Mouse (Mus musculus): ENCODE results near the gene Tmco4.

The Tmco4 gene

GRCm38 (mm10) chr4:139019413-139019812 is 46.7 kb downstream of the Tmco4 start:
- no peak for DNase-seq (ENCODE audit: low spot score)

DNA sequence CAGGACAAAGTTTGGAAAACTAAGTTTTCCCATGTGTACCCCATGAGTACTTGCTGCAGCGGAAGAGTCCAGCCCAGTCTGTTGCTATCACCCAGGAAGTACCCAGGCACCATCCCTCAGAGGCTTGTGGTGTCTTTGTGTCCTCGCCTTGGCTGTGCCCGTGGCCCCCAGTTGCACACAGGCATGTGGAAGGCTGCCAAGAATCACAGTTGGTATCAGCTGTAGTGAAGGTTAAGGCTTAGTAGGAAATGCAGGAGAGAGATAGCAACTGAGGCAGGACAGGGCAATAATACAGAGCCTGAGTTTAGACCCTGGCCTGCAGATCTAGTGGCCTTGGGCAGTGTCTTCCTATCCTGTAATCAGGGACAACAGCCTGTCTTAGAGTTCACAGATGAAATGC is 47.7 kb downstream of the Tmco4 start:
- DNase-seq (ENCODE audit: low spot score), result peak; percentile 73

DNA sequence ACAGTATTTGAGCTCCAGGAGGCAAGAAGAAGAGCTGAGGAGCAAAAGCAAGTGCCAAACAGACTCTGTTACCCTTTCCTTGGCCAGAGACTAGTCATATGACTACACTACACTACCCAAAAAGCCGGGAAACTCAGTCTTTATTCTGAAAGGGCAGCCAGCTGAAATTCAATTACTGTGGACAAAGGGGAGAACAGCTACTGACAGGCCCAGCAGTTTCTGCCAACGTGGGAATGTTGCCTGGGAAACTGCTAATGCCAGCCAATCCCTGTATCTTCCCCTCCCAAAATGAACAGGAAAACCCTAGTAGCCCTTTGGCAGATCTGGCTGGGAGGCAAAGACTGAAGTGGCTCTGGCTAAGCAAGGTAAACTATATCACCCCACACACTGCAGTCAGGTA is 51.7 kb downstream of the Tmco4 start:
- no peak for DNase-seq (ENCODE audit: low spot score)

- DNase-seq (ENCODE audit: low spot score), result no peak
Observed at GRCm38 (mm10) chr4:139030675-139031074, 58.0 kb downstream of the Tmco4 start.

DNA sequence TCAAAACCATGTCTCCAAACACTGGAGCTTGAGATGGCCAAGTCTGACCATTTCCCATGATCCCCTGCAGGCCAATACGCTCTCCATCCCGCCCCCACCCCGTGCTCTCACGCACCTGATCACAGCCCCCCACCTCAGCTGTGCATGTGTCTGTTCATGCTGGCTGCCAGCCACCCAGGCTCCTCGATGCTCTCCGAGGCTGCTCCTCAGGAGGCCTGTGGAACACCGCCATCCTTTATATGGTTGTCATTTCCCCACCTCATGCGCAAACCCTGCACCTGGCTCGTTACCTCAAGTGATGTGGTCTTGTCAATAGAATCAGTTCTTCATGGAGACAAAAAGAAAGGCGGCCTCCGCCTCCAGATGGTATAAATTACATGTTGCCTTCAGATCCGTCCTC is 59.8 kb downstream of the Tmco4 start:
- DNase-seq (ENCODE audit: low spot score), result no peak

DNA sequence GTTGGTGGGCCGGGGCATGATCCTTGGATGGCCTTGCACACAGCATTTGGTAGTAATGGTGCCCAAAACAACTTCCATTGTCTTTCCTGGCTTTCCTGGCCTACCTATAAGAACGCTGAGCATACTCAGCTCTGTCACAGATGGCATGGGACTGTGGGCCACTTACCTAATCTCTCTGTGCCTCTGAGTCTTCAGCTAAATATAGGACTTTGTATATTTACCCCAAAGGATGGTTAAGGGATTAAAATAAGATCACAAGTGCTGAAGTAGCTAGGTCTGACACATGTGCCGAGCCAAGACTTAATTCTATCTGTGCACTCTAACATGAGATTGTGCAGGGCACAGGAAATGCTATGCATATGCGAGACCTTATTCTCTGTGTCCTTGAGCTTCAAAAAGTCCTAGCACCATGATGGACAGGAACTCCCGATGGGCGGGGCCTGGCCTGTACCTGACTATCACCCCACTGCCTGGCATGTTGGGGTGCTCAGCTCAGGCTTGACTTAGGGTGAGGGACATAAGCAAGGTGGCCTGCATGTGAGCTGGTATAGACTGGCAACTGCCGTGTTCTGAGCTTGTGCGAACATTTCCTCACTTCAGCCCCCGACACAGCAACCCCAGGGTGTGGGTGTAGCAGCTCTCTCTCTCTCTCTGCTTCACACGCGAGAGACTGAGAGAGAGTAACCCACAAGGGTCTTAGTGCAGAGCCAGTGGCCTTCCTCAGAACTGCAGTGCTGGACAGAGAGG is 60.7 kb downstream of the Tmco4 start:
- no peak for DNase-seq (ENCODE audit: low spot score)

DNA sequence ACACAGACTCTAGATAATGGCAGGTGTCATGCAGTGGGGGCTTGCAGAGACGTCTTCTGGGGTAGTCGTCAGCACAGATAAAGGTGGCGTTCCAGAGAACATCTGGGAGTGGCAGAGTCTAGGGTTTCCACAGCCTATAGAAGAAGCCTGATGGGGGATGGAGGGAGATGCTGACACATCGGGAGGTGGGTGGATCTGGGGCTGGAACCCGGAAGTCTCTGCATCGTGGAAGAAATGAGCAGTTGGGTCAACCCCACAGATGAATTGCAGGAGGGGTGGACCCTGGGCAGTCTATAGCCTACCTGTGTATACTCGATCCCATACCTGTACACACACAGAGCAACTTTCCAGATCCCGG is 61.3 kb downstream of the Tmco4 start:
- no peak for DNase-seq (ENCODE audit: low spot score)

DNA sequence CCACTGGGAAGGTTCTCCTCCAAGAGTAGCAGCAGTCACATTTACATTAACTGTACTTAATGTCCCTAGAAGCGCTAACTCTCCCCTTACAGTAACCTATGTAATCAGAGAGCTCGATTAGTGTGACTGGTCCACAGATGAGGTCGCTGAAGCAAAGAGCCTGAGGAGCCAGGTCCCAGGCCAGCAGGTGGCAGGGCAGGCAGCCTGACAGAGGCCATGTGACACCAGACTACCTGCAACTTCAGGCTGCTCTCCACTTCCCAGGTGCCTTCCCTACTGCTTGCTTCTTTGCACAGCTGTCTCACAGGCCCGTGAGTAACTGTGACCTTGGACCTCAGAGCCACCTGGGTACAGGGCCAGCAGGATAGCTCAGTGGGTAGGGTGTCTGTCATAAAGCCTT is 61.9 kb downstream of the Tmco4 start:
- no peak for DNase-seq (ENCODE audit: low spot score)

DNA sequence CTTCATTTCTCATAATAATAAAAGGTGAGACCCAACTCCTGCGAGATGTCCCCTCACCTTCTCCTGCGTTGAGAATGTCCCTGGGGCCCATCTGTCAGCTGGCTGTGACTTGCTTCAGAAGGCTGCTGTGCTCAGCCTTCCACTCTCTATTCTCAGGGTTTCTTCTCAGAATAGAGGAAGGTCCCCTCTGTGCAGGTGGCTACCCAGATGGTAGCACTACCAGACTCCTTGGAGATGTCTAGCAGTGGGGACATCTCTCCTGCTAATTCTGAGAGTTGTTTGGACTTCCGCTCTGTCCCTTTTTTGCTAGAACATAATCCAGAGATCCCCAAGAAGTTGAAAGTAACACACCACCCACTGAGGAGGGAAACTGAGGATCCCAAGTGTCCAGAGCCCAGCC is 62.3 kb downstream of the Tmco4 start:
- DNase-seq (ENCODE audit: low spot score), result no peak

DNA sequence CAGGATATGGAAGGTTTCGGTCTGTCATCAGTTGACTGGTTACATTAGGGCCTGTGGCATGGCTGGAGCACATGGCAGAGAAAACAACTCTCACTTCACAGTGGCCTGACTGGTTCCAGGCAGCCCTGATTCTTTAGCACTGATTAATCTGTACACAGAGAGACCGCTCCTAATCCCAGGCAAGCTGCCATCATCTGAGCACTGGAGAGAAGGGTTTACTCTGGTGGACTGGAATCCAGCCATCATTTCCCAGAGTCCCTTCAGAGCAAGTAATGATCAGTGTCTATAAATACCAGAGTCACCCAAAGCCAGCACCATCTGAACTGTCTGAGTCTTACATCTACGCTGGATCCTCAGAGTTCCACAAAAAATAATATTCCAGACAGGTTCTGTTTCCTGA is 63.1 kb downstream of the Tmco4 start:
- DNase-seq (ENCODE audit: low spot score), result no peak

DNA sequence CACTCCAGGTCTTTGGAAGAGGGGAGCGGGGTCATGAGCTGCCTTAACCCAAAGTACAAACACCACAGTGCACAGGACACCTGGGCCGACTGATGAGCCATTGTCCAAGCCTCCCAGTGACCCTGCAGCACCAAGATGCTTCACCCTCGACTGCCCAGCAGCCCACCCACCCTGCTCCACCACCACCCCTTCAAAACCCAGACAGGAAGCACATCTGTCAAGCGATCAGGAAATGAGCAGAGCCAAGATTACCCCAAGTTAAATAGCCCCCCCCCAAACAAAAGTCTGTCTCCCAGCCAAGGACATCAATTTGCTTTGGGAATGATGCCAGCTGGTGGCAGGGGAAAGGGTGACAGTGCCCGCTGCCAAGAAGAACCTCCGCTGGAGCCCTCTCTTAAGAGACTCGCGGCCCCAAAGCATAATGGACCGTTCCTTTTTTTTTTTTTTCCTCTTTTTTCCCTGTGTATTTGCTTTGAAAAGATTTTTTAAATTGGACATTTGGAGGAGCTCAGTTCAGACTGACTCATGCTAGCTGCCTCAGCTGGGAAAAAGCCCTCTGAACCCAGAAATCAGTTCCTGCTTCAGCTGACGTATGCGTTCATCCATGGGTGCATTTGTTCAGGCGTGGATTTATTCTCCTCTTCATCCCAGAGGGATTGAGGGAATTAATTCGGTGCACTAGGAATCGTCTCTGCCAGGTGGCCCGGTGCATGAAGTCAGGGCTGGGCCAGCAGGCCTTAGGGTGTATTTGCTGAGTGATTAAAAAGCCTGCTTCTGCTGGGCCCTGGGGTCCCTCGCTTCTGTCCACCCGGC is 65.3 kb downstream of the Tmco4 start:
- no peak for DNase-seq (ENCODE audit: low spot score)

DNA sequence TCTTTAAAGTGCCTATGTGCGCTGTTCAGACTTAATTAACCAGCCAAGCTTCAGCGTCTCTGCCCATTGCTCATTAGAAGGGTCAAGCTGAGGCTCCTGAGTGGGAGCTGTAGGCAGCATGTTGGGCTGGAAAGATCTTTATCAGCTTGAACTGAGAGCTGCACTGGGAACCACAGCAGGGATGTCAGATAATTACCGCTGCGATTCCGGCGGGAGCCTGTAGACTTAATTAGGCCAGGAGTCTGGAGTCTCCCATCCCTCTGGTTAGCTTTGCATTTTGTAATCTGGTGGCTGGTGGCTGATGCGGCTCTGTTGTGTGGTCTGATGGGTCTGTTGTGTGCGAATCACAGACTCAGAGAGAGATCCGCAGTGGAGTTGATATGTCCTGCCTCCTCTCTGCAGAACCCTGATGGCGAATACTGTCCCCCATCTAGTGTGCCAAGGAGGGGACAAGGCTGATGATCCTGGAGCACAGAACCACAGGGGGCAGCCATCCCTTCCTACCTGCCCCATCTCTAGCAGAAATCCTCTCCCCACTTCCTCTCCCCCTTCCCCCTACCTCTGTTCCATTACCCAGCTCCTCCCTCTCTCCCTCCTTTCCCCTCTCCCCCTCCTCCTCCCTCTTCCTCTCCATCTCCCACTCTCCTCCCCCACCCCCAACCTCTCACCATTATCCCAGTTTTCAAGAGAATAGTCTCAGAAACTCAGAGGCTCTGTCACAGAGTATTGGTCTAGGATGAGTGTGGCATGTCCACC is 67.6 kb downstream of the Tmco4 start:
- no peak for DNase-seq (ENCODE audit: low spot score)

- no peak for DNase-seq (ENCODE audit: low spot score)
Observed at GRCm38 (mm10) chr4:139042611-139043010, 69.9 kb downstream of the Tmco4 start.

GRCm38 (mm10) chr4:139043600-139043999 is 70.9 kb downstream of the Tmco4 start:
- DNase-seq (ENCODE audit: low spot score), result no peak

GRCm38 (mm10) chr4:139044566-139044965 is 71.9 kb downstream of the Tmco4 start:
- no peak for DNase-seq (ENCODE audit: low spot score)

DNA sequence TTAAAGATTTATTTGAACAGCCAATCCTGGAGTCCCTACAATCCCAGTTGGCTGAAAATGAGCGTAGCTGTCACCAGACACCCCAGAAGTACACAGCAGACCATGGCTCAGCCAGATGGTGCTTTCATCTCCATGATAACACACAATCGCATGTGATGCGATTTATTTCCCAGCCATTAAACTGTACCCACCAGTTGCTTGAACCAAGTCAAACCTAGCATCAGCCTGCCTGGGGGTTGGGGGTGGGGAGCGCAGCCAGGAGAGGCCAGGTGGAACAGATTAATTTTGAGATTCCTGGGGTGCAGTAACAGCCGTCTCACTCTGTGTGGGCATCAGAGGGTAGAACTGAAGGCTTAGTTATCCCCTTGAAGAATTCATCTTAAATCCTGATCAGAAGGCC is 73.7 kb downstream of the Tmco4 start:
- DNase-seq (ENCODE audit: low spot score), result no peak

DNA sequence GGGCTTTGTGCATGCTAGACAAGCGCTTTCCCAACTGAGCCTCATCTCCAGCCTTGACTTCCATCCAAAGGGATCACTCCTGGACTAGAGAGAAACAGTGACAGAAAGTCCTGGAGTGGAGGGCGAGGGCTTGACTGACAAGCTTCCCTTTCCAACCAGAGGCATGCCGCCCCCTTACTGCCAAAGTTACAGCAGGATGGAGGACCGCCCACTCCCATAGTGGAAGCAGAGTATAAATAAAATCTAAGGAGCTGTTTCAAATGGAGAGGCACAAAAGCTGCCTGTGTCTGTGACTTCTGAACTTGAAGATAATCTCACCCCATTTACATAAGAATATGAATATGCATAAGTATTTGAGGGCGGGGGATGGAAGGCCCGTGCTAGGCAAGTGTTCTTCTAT is 75.8 kb downstream of the Tmco4 start:
- no peak for DNase-seq (ENCODE audit: low spot score)

GRCm38 (mm10) chr4:139052796-139053195 is 80.1 kb downstream of the Tmco4 start:
- DNase-seq (ENCODE audit: low spot score), result no peak

DNA sequence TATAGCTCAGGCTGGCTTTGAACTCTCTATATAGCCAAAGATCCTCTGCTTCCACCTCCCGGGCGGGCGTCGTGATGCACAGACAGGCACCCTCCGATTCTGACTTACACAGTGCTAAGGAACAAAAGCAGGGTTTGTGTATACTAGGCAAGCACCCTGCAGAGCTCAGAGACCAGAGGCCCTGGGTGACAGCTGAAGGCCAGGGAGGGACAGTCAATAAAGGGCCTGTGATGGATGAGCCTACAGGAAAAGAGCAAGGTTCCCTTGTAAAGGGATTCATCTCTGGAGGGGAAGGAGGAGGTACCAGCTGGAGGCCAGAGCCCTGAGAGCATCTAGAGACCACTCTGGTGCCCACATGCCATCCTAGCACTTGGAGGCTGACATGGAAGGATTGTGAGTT is 80.7 kb downstream of the Tmco4 start:
- DNase-seq (ENCODE audit: low spot score), result no peak

GRCm38 (mm10) chr4:139054300-139054923 is 81.7 kb downstream of the Tmco4 start:
- no peak for DNase-seq (ENCODE audit: low spot score)

- DNase-seq (ENCODE audit: low spot score), result no peak
Observed at GRCm38 (mm10) chr4:139055336-139055735, 82.6 kb downstream of the Tmco4 start.

DNA sequence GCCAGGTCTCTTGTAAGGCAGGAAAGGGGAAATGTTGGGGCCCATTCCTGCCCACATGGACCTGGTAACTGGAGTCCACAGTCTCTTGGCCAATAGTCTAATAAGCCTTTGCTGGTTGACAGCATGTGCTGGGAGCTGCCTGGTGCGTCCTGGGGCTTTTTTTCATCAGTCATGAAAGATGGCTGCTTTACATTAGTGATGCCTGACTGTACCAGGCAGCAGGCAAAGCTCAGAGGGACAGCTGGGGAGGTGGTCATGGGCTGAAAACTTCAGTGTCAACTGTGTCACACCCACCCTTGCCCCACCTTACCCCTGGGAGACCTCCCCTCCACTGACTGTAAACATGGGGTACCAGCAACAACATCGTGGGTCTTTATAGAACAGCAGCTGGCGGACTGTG is 83.1 kb downstream of the Tmco4 start:
- DNase-seq (ENCODE audit: low spot score), result no peak

GRCm38 (mm10) chr4:139057291-139057690 is 84.6 kb downstream of the Tmco4 start:
- no peak for DNase-seq (ENCODE audit: low spot score)

All from ovary, adult 18-20 months (tissue).